Mouse (Mus musculus): ENCODE measurements around the gene Mettl16.
A peak's percentile ranks its signal among the peaks of the same experiment; 100 is the strongest.

The Mettl16 gene

DNA sequence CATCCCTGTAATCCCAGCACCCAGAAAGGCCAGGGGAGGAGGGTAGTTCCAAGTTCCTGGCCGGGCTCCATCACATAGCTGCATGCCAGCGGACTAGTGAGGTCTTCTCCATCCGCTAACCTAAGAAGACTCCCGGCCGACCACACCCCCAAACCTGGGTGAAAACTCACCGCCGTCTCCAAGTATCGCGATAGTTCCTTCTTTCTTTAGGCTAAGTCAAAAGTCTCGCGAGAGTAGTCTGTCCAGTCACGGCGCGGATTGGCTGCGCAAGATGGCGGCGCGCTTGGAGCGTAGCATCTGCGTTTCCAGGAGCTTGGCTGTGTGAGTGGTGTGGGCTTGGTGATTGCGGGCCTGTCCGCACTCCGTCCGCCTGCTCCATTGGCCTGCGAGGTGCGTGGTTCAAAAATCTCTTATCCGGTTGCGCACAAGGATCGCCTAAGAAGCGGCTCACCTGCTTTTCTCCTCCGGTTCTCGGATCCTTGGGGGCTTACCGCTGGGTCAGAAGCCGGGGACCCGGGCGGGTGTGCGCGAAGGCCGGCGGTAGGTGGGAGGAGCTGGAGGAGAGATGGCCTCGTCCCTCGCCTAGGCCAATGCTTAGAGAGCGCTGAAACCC is at the start of gene Mettl16:
Gene Mettl16 (plus strand): TSS at position 236 of the 613 bp plus-strand sequence.
- peak; percentile 97 for DNase-seq (ENCODE audit: low spot score in 2 of 2)

DNA sequence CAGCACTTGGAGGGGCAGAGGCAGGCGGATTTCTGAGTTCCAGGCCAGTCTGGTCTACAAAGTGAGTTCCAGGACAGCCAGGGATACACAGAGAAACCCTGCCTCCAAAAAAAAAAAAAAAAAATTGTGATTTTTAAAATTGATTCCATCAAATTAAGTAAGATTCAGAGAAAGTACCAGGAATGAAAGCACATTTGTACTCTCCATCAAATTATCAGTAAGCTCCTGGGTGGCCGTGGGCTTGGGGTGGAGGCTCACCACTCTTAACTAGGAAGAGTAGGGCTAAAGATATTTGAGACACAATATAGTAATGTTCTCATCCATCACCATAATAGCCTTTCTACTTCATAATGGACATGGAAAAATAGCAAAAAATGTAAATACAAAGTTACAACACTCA is 49.5 kb upstream of the Mettl16 start:
- DNase-seq (ENCODE audit: low spot score in 2 of 2): no peak

DNA sequence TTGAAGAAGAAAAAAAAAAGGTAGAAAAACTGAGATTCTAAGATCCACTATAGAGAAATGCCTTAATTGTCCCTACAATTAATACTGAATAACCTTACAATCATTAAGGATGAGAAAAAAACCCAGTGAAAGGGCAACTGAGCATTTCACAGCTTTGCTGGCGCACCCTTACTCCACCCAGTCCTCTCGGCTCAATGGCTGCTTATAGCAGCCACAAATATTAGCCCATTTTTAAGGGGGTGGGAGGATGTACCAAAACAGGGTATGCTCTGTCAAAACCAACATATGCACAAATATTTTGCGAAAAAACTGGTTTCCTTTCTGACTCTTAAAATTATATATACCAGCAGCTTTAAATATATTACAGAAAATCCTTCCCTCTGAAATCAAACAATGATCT is 48.7 kb upstream of the Mettl16 start:
- no peak for DNase-seq (ENCODE audit: low spot score in 2 of 2)

DNA sequence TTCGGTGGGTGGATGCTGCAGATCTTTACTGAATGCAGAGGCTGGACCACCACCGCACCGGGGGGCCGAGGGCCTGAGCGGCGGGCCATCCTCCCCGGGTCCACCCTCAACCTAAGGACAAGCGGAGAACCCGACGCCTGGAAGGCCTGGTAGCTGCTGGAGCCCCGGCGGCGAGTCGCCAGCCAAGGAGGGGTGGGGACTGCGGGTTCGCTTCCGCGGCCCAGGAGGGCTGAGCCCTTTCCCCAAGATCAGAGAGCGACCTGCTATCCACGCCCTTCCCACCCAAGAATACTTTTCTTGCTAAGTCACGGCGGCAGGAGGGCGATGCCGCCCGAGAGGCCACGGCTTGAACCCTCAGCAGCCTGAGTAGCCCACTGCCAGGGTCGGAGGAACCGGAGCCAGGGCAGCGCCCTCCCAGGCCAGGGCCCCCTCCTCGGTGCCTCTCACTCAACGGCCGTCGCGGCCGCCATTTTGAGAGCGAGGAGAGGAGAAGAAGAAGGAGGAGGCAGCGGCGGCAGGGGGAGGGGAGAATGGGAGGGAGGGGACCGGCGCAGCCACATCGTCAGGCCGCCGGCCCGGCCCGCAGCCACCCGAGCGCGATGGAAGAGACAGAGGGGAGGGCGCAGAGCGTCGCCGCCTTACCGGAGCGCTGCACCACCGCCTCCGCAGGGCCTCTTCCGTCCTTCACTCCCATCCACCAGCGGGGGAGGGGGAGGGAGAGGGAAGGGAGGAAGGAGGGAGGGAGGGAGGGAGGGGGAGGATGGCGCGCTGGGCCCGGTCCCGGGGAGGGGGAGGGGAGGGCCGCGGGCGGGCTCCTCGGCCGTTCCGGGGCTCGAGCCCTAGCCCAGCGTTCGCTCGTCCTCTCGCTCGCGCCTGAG is 47.0 kb upstream of the Mettl16 start:
- DNase-seq (ENCODE audit: low spot score in 2 of 2): peak; percentile 91

DNA sequence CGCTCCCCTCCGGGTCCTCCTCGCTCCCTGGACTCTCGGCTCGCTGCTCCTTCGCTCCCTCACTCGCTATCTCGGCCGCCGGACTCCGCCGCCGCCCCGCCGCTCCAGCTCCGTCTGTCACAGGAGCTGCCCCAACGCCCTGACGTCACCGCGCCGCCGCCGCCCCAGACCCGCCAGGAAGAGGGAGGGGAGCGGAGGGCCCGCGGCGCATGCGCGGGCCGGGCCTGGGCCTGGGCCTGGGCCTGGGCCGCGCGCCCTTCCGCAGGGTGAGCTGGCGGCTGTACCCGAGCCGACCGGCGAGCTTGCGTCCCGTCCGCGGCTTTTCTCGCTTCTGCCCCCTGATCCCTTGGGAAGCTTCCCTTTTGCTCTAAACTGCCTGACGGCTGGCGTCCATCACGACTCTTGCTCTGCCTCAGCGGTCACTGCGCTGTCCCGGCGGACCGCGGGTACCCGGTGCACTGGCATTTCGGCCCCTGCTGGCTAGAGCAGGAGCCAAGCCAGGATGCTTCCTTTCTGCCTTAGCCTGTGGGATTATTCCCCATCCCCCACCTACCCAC is 46.3 kb upstream of the Mettl16 start, which contains the start of gene Pafah1b1:
Gene Pafah1b1 (minus strand): TSS at position 436 of the 557 bp plus-strand sequence.
- DNase-seq (ENCODE audit: low spot score in 2 of 2): peak; percentile 97 to 98

DNA sequence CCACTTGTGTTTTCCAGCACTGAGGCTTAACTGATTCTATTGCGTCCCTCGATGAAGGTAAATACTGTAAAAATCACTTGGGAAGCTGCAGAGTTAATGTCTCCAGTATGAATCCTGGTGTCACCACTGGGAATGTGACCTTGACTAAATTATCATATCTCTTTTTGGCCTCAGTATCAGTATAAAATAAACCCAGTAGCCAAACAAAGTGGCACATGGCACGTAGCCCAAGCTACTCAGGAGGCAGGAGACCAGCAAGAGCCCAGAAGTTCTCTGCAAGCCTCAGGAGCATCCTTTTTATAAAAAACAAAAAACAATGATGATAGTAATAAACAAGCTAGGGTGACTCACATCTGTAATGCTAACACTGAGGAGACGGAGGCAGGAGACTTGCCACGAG is 45.4 kb upstream of the Mettl16 start:
- DNase-seq (ENCODE audit: low spot score in 2 of 2): no peak

DNA sequence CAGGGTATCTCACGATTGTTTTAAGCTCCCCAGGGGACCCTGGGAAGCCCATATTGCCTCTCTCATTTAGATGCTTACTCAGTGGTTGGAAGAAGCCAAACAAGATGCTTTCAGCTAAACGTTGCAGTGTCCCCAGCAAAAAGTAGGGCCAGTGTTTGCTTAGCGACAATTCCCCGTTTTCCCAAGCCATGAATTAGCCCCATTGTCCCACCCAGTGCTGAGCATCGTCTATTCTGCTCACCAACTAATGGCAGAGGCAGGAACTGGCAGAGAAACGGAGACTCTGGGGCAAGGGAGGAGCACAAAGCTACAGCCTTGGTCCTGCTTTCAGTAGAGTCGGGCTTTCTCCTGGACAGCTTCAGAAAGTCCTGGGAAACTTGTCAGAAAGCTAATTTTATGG is 35.7 kb upstream of the Mettl16 start:
- DNase-seq (ENCODE audit: low spot score in 2 of 2): peak; percentile 53 to 65

DNA sequence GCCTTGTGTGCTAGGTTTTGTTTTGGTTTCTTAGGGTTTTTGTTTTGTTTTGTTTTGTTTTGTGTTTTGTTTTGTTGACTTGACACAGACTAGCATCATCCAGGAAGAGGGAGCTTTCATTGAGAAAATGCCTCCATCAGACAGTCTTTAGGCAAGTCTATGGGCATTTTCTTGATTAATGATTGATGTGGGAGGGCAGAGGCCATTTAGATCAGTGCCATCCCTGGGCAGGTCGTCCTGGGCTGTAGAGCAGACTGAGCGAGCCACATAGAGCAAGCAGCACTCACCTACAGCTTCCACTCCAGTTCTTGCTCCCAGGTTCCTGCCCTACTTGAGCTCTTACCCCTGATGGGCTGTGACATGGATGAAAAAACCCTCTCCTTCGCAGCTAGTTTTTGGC is 32.8 kb upstream of the Mettl16 start:
- DNase-seq (ENCODE audit: low spot score in 2 of 2): no peak

DNA sequence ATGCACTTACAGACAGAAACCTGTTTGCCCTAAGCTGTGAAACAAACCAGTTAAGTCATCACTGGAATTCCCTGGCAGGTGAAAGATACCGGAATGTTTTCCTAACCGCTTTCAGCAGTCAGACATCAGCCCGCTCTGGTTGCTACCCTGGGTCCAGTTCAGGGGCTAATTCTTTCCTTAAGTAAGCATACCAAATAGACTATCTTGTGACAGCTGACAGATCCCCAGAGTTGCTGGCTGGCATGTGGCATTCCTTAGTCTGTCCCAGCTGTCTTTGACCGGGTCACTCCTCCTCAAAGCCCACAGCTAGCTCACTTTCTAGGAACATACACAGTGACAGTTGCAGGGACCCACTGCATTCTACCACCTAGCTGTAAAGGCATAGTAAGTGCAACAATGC is 22.6 kb upstream of the Mettl16 start:
- no peak for DNase-seq (ENCODE audit: low spot score in 2 of 2)

DNA sequence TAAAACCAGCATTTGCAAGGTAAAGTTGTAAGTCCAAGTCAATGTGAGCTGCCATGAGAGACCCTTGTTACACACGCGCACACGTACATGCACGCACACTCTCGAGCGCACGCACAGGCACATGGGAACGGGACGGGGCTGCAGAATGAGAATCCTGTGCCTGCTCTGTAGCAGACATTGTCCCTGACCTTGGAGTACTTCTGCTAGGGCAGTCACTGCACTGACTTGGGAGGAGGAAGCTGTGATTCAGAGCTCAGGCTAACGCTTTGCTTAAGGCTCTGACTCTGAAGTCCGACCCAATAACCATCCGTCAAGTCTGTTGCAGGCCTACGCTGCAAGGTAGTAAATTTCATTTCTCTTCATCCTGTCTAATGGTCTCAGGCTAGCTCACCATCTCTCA is 21.4 kb upstream of the Mettl16 start:
- no peak for DNase-seq (ENCODE audit: low spot score in 2 of 2)

DNA sequence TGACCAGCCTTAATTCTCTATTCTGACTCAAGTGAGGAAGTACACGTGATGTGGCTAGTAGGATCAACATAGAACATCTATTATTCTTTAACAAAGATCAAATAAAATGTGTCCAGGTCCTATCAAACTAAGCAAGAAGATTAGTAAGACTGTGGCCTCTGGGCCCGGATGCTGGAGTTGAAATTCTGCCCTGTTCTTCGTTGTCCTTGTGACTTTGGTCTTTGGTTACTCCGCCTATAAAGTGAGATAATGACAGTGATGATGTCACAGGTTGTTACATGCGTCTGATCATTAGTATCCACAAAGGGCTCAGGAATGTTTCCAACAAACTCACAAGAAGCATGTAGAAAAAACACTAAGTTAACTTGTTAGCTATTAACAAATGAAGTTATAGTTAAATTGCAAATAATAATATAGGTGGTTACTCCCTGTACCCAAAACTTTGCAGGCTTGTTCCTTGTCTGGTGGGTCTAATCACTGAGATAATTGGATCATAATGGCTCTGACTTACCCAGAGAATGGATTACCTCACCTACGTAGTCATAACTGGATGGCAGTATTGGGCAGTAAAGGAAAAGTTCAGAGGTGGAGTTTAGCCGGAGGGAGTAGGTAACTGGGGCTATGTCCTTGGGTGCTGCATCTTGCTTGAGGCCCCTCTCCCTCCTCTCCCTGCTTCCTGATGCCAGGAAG is 19.8 kb upstream of the Mettl16 start:
- no peak for DNase-seq (ENCODE audit: low spot score in 2 of 2)

DNA sequence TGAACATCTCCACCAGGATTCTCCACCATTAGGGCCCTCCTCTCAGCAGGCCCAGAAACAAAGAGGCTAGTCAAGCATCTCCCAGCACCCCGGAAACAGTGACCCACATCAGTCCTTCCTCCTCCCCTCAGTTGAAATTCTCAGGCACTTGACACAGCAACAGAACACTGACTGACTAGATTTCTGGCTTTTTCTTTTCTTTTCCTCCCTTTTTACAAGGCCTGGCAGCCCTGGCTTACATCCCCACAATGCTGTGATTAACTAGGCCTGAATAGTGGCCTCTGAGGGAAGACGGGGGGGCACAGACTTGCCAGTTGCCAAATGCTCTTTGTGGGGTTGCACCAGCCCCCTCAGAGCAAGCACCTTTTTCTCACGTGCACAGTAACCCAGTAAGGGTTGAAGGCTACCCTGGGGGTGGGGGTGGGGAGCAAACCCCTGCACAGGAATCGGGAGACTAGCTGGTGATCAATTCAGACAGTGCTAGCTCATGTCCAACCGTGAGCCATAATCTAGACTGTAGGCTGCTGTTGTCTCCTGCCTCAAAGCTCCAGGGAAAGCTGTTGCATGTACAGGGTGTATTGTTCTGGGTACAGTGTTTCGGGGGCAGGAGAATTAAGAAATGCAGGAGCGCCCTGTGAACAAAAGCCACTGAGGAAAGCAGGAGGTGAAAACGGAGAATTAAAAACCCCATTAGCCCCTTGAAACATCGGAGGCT is 19.1 kb upstream of the Mettl16 start:
- peak; percentile 38 to 39 for DNase-seq (ENCODE audit: low spot score in 2 of 2)

DNA sequence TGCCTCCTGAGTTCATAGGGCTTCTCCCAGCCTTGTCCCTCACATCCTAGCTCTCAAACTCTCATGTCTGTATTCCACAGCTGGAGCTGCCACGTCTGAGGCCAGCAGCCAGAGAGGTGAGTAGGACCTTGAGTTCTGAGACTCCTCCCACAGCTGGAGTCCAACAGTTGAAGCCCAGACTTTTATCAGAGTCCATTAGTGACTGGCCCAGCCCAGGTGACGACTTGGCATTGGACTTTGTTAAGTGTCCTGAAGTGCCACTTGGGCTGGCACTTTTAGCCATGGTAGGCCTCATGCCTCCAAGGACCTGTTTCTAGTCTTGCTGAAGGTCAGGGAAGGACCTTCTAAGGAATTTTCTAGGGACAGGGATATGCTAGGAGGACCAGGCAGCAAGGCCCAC is 14.0 kb upstream of the Mettl16 start:
- no peak for DNase-seq (ENCODE audit: low spot score in 2 of 2)

DNA sequence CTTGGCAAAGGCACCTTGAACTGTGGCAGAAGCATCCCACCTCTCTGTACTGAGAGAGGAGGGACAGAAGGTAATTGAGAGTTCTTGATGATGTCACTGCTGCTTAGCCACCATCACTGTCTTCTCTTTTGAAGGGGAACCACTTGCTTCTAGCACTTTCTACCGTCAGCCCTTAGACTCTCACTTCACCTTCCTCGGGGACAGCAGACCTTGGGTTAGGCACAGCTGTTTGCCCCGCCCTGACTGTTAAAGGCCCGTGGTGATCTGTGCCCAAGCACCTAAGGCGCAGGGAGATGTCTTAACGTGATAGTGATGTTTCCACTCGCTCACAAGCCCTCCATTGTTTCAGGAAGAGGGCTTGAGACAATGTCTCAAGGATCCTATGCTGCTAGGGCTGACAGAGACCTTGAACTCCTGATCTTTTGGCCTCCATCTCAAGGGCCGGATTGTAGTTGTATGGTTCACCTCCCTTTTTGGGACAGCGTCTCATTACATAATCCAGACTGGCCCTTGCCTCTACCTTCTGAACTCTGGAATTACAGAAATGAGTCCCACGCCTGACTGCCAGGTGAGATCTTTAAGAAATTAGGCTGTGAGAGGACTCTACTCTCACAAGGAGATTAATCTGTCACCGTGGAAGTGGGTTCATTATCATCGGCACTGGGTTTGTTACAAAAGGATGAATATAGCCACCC is 9.5 kb upstream of the Mettl16 start:
- no peak for DNase-seq (ENCODE audit: low spot score in 2 of 2)

DNA sequence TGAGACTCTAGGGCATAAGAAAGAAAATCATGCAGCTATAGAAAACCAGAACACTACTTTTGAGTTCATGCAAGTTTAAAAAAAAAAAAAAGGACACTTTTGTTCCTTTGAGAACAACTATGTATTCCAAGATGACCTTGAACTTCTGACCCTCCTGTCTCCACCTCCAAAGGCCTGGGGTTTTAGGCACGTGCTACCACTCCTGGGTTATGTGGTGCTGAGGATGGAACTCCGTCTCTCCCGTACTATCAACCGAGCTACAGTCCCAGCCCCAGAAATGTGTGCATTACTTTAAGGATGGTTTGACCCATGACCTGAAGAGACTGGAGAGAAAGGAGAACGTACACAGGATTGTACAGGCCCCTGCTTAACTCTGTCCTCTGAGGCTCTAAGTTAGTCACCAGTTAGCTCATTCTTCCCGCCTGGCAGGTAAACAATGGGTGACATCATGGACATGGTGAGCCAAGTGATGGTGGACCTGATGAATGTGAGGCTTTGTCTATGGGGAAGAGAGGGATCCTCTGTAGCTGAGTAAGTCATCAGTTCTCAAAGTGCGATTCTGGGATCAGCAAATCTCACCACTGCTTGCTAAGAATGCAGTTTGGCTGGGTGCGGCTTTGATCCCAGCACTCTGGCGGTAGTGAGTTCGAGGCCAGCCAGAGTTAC is 6.5 kb upstream of the Mettl16 start:
- no peak for DNase-seq (ENCODE audit: low spot score in 2 of 2)

DNA sequence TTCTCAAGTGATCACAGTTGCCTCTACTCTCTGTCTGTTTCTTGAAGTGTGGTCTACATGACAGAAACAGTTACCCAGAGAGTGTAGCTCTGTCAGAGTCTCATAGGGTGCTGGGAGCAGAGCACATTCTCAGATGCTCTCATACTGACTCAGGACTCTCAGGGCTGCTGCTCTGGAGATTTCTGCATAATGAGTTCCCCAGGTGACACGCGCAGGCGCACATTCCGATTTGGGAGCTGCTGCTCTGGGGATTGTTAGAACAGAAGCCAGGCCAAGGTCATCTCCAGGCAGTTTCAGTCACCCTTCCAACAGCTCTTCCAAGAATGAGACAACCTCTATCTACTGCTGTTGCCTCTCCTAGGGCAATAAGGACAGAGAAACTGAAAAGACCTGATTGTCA is 3.2 kb upstream of the Mettl16 start:
- DNase-seq (ENCODE audit: low spot score in 2 of 2): no peak

DNA sequence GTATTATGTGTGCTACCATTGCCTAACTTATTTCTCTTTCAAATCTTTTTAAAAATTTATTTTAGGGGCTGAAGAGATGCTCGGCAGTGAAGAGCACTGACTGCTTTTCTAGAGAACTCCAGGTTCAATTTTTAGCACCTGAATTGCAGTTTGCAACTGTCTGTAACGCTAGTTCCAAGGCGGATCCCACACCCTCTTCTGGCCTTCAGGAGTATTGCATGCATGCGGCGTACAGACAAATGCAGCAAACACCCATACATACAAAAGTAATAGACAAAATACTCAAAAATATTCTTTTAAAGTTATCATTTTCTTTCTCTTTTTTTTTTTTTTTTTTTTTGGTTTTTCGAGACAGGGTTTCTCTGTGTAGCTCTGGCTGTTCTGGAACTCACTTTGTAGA is 2.6 kb upstream of the Mettl16 start:
- DNase-seq (ENCODE audit: low spot score in 2 of 2): peak in 1 of 2 experiments; percentile 31

DNA sequence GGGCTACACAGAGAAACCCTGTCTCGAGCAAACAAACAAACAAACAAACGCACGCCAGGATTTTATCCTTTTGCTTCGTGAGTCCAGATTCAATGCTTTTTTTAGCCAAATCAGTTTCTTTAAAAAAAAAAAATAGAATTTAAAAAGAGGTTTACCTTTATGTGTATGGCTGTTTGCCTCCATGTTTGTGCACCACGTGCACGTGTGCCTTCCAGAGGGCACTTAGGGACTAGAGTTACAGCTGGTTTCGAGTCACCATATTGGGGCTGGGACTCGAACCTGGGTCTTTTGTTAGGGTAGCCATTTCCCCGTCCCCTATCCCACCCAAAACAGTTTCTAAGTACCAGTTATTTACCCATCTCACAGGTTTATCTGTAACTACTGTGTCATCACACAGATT is 593 bp upstream of the Mettl16 start:
- no peak for DNase-seq (ENCODE audit: low spot score in 2 of 2)

DNA sequence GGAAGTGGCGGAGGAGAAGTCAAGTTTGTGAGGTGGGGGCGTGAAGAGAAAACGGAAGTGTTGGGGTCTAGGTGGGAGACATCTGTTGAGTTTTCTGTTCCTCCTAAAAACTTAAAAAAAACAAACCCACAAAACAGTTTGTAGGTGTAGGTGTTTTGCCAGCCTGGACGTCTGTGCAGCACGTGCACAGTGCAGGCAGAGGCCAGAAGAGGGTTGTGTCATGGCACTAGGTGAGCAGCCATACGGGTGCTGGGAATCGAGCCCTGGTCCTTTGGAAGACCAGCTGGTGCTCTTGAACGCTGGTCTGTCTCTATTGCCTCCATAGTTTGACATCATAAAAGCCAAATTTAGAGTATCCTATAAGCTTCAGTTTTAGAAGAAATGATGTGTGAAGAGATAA is 604 bp downstream of the Mettl16 start:
- no peak for DNase-seq (ENCODE audit: low spot score in 2 of 2)

DNA sequence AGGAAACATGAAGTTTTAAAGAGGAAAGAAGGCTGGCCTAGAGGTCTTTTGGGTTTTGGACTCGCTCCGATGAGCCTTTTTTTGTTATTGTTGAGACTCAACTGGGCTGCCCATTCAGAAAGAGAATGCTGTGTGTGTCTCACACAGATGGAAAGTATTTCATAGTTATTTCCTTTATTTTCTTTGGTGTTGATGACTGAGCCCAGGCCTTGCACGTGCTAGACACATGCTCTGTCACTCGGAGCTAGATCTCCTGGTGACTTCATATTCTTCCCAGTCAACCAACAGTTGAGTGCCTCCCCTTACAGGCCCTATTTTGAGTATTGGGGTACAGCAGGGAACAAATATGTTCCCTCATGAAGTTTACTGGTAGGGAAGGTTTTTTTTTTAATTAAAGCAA is 1.0 kb downstream of the Mettl16 start:
- no peak for DNase-seq (ENCODE audit: low spot score in 2 of 2)

DNA sequence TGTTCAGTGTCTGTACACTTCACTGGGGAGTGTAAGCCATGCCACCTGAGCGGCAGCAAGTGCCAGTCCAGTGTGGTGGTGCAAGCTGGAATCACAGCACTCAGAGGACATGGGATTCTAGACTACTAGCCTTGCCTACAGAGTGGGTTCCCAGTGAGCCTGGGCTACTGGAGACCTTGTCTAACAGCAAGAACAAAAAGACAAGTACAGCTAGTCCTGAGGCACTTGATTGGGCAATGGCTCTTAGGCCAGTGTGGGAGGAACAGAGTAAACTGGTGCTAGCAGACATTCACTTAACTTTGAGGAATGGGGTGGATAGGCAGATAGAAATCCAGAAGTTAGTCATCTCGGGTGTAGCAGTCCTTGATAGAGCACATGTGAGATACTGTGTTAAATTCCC is 1.8 kb downstream of the Mettl16 start:
- no peak for DNase-seq (ENCODE audit: low spot score in 2 of 2)

Measured in right cerebral cortex, postnatal 10 days (tissue).